Mouse (Mus musculus) monocyte, adult 5-6 weeks (primary cell): Measurements from ENCODE around the gene Qrfp. TPM values are rescaled to one million over a fixed set of nuclear protein-coding genes. Genes with fewer than 3 reads are reported as not detected.

Source experiments
- ATAC-seq: fragments of 153-309, 156-312 bp; replicated peaks from 2 replicates; pipeline ENCODE4 v1.8.0; 2017; ENCODE audit warnings: mild to moderate bottlenecking; ENCODE audit not compliant: low TSS enrichment, insufficient number of reproducible peaks, severe bottlenecking, poor library complexity, low FRiP score
- total RNA-seq: library from RNA; stranded (forward); fragments of 200-1000, 200-491, 200-594 nt; gene quantifications from 3 replicates; pipeline ENCODE4 v1.2.3, GENCODE M21; 2017

The Qrfp gene
- total RNA-seq, 1 experiment from 2014 or later, result 10.5 TPM

- no peak for ATAC-seq
These were observed 13.8 kb upstream of the Qrfp start for GRCm38 (mm10) chr2:31823933-31824730.

GRCm38 (mm10) chr2:31822524-31823371, 12.4 kb upstream of the Qrfp start:
- peak; percentile 55 for ATAC-seq

GRCm38 (mm10) chr2:31815367-31815766, 5.0 kb upstream of the Qrfp start:
- ATAC-seq, result no peak

GRCm38 (mm10) chr2:31814699-31815098, 4.3 kb upstream of the Qrfp start:
- no peak for ATAC-seq

- no peak for ATAC-seq
These were observed 3.3 kb upstream of the Qrfp start for GRCm38 (mm10) chr2:31813641-31814040.

- 0 out of 2 replicates have a peak, but pooled peaks have one; percentile 19 for ATAC-seq
These were observed 942 bp upstream of the Qrfp start for GRCm38 (mm10) chr2:31811086-31811958.

GRCm38 (mm10) chr2:31809358-31809740, 1.0 kb downstream of the Qrfp start:
- no peak for ATAC-seq

- ATAC-seq, result no peak
These were observed 1.7 kb downstream of the Qrfp start for GRCm38 (mm10) chr2:31808410-31809357.

GRCm38 (mm10) chr2:31806639-31807382, 3.6 kb downstream of the Qrfp start:
- ATAC-seq, result no peak

GRCm38 (mm10) chr2:31803480-31803879, 6.9 kb downstream of the Qrfp start:
- no peak for ATAC-seq

GRCm38 (mm10) chr2:31802811-31803210, 7.6 kb downstream of the Qrfp start:
- no peak for ATAC-seq

GRCm38 (mm10) chr2:31801416-31801815, 9.0 kb downstream of the Qrfp start:
- ATAC-seq, result no peak

- ATAC-seq, result no peak
These were observed 13.4 kb downstream of the Qrfp start for GRCm38 (mm10) chr2:31796943-31797342.

- no peak for ATAC-seq
These were observed 17.8 kb downstream of the Qrfp start for GRCm38 (mm10) chr2:31792611-31793010.

- ATAC-seq, result no peak
These were observed 19.1 kb downstream of the Qrfp start for GRCm38 (mm10) chr2:31791260-31791659.

- no peak for ATAC-seq
These were observed 19.6 kb downstream of the Qrfp start for GRCm38 (mm10) chr2:31790728-31791251.

GRCm38 (mm10) chr2:31789215-31789614, 21.2 kb downstream of the Qrfp start:
- no peak for ATAC-seq
